Mouse (Mus musculus): ENCODE measurements around the gene Ssbp2. TPM values are rescaled to one million over a fixed set of nuclear protein-coding genes. Genes with fewer than 3 reads are reported as not detected.

Ssbp2 gene
- polyA plus RNA-seq, 1 experiment = 7.9 TPM

DNA sequence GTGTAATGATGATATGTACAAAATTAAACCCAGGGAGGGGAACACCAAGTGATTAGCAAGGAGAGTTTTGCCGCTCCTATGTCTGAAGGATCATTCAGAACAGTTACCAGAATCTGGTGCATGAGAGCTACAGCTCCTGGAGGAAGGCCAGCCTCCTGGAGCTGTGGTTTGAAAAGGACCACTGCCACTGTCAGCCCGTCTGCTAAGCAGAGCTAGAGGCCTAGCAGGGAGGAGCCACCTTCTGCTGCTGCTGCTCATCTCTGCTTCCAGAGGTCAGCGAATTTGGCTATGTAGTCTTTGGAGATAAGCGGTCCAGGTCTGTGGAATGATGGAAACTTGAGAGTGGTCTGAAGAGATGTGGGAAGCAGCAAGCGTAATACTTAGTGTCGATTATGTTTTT, 13.4 kb downstream of the Ssbp2 start:
- H3K4me3 ChIP-seq (ENCODE audit: control insufficient read depth, low read depth, low read length) = no peak overlapping the region
- TF ChIP-seq CTCF (IDR thresholded peaks at IDR 0.05; ENCODE audit: control insufficient read depth, insufficient read depth, insufficient replicate concordance, low read depth, low read length) (no peak), POLR2A (IDR thresholded peaks at IDR 0.05; ENCODE audit: control insufficient read depth, low read depth, low read length) (no peak)
- no peaks in the 10 kb centered on the region for H3K27me3 ChIP-seq (ENCODE audit: control insufficient read depth, insufficient read depth, low read length)

DNA sequence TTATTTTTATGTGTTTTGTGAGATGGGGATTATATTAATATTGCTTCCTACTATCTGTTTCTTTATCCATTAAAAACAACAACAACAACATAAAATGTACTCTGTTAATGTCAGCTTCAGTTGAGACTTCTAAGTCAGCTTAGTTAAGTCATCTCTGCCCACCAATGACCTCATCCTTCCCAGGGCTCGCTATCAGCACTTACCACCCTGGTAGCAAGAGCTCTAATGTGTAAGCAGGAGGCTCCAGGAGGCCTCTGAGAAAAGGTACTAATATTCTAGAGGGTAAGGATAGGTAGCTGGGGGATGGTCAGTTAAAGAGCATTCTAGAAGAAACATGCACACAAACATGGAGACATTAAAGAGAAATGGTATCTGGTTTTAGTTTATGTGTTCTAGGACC, 13.9 kb downstream of the Ssbp2 start:
- no peak for TF ChIP-seq CTCF (IDR thresholded peaks at IDR 0.05; ENCODE audit: control insufficient read depth, insufficient read depth, insufficient replicate concordance, low read depth, low read length)
- TF ChIP-seq POLR2A (IDR thresholded peaks at IDR 0.05; ENCODE audit: control insufficient read depth, low read depth, low read length) = no peak
- no peaks in the 10 kb centered on the region for H3K36me3 ChIP-seq (ENCODE audit: control insufficient read depth, insufficient read depth, low read length)
- no peaks in the 10 kb centered on the region for H3K27me3 ChIP-seq (ENCODE audit: control insufficient read depth, insufficient read depth, low read length)
- H3K4me3 ChIP-seq (ENCODE audit: control insufficient read depth, low read depth, low read length) = no peak overlapping the region
- H3K4me1 ChIP-seq (ENCODE audit: control insufficient read depth, insufficient read depth, low read length) = no peaks in the 10 kb centered on the region; the same call in 1 of the 2 replicates
- no peak overlapping the region for H3K27ac ChIP-seq (ENCODE audit: control insufficient read depth, insufficient read depth, low read depth, low read length)

More for the DNA sequence above, 13.4 kb downstream of the Ssbp2 start:
- Histone ChIP-seq H3K36me3 (ENCODE audit: control insufficient read depth, insufficient read depth, low read length) (no peaks in the 10 kb centered on the region), H3K27ac (ENCODE audit: control insufficient read depth, insufficient read depth, low read depth, low read length) (no peak overlapping the region), H3K4me1 (ENCODE audit: control insufficient read depth, insufficient read depth, low read length) (no peaks in the 10 kb centered on the region; the same call in 1 of the 2 replicates)

- Histone ChIP-seq H3K27ac (ENCODE audit: control insufficient read depth, insufficient read depth, low read depth, low read length) (no peak overlapping the region), H3K36me3 (ENCODE audit: control insufficient read depth, insufficient read depth, low read length) (no peaks in the 10 kb centered on the region)
- TF ChIP-seq POLR2A (IDR thresholded peaks at IDR 0.05; ENCODE audit: control insufficient read depth, low read depth, low read length) = no peak
- no peak for TF ChIP-seq CTCF (IDR thresholded peaks at IDR 0.05; ENCODE audit: control insufficient read depth, insufficient read depth, insufficient replicate concordance, low read depth, low read length)
Measured at GRCm38 (mm10) chr13:91475888-91476287, 15.8 kb downstream of the Ssbp2 start.

GRCm38 (mm10) chr13:91476596-91477100, 16.6 kb downstream of the Ssbp2 start:
- no peak overlapping the region for H3K4me3 ChIP-seq (ENCODE audit: control insufficient read depth, low read depth, low read length)
- H3K36me3 ChIP-seq (ENCODE audit: control insufficient read depth, insufficient read depth, low read length) = no peaks in the 10 kb centered on the region
- H3K27me3 ChIP-seq (ENCODE audit: control insufficient read depth, insufficient read depth, low read length) = no peaks in the 10 kb centered on the region
- no peak for TF ChIP-seq CTCF (IDR thresholded peaks at IDR 0.05; ENCODE audit: control insufficient read depth, insufficient read depth, insufficient replicate concordance, low read depth, low read length)
- no peak for TF ChIP-seq POLR2A (IDR thresholded peaks at IDR 0.05; ENCODE audit: control insufficient read depth, low read depth, low read length)
- H3K4me1 ChIP-seq (ENCODE audit: control insufficient read depth, insufficient read depth, low read length) = no peaks in the 10 kb centered on the region; the same call in 1 of the 2 replicates
- H3K27ac ChIP-seq (ENCODE audit: control insufficient read depth, insufficient read depth, low read depth, low read length) = no peak overlapping the region

More at GRCm38 (mm10) chr13:91475888-91476287, 15.8 kb downstream of the Ssbp2 start:
- no peaks in the 10 kb centered on the region for H3K27me3 ChIP-seq (ENCODE audit: control insufficient read depth, insufficient read depth, low read length)
- no peaks in the 10 kb centered on the region; the same call in 1 of the 2 replicates for H3K4me1 ChIP-seq (ENCODE audit: control insufficient read depth, insufficient read depth, low read length)
- H3K4me3 ChIP-seq (ENCODE audit: control insufficient read depth, low read depth, low read length) = no peak overlapping the region

GRCm38 (mm10) chr13:91478011-91478410, 17.9 kb downstream of the Ssbp2 start:
- Histone ChIP-seq H3K27me3 (ENCODE audit: control insufficient read depth, insufficient read depth, low read length) (no peaks in the 10 kb centered on the region), H3K27ac (ENCODE audit: control insufficient read depth, insufficient read depth, low read depth, low read length) (no peak overlapping the region)
- TF ChIP-seq CTCF (IDR thresholded peaks at IDR 0.05; ENCODE audit: control insufficient read depth, insufficient read depth, insufficient replicate concordance, low read depth, low read length) (no peak), POLR2A (IDR thresholded peaks at IDR 0.05; ENCODE audit: control insufficient read depth, low read depth, low read length) (no peak)

GRCm38 (mm10) chr13:91484303-91484702, 24.2 kb downstream of the Ssbp2 start:
- H3K36me3 ChIP-seq (ENCODE audit: control insufficient read depth, insufficient read depth, low read length) = no peaks in the 10 kb centered on the region
- no peak overlapping the region for H3K27ac ChIP-seq (ENCODE audit: control insufficient read depth, insufficient read depth, low read depth, low read length)
- TF ChIP-seq CTCF (IDR thresholded peaks at IDR 0.05; ENCODE audit: control insufficient read depth, insufficient read depth, insufficient replicate concordance, low read depth, low read length) = no peak
- TF ChIP-seq POLR2A (IDR thresholded peaks at IDR 0.05; ENCODE audit: control insufficient read depth, low read depth, low read length) = no peak
- H3K4me1 ChIP-seq (ENCODE audit: control insufficient read depth, insufficient read depth, low read length) = no peaks in the 10 kb centered on the region
- H3K4me3 ChIP-seq (ENCODE audit: control insufficient read depth, low read depth, low read length) = no peak overlapping the region
- no peaks in the 10 kb centered on the region for H3K27me3 ChIP-seq (ENCODE audit: control insufficient read depth, insufficient read depth, low read length)

More at GRCm38 (mm10) chr13:91478011-91478410, 17.9 kb downstream of the Ssbp2 start:
- H3K4me1 ChIP-seq (ENCODE audit: control insufficient read depth, insufficient read depth, low read length) = no peaks in the 10 kb centered on the region; the same call in 1 of the 2 replicates
- no peak overlapping the region for H3K4me3 ChIP-seq (ENCODE audit: control insufficient read depth, low read depth, low read length)
- H3K36me3 ChIP-seq (ENCODE audit: control insufficient read depth, insufficient read depth, low read length) = no peaks in the 10 kb centered on the region

GRCm38 (mm10) chr13:91492133-91492532, 32.0 kb downstream of the Ssbp2 start:
- no peaks in the 10 kb centered on the region for H3K27me3 ChIP-seq (ENCODE audit: control insufficient read depth, insufficient read depth, low read length)
- no peak overlapping the region for H3K27ac ChIP-seq (ENCODE audit: control insufficient read depth, insufficient read depth, low read depth, low read length)
- TF ChIP-seq POLR2A (IDR thresholded peaks at IDR 0.05; ENCODE audit: control insufficient read depth, low read depth, low read length) = no peak
- TF ChIP-seq CTCF (IDR thresholded peaks at IDR 0.05; ENCODE audit: control insufficient read depth, insufficient read depth, insufficient replicate concordance, low read depth, low read length) = no peak
- H3K4me1 ChIP-seq (ENCODE audit: control insufficient read depth, insufficient read depth, low read length) = no peaks in the 10 kb centered on the region
- H3K4me3 ChIP-seq (ENCODE audit: control insufficient read depth, low read depth, low read length) = no peak overlapping the region
- no peaks in the 10 kb centered on the region for H3K36me3 ChIP-seq (ENCODE audit: control insufficient read depth, insufficient read depth, low read length)

Data from testis, adult 2 months (tissue).